Mouse (Mus musculus) midbrain, embryonic 15.5 days (tissue): ENCODE measurements around the gene Eef1akmt2. TPM values are rescaled to one million over a fixed set of nuclear protein-coding genes. Genes with fewer than 3 reads are reported as not detected.

ENCODE experiments used
- ATAC-seq: fragments of 200-750 bp; cut with Nextera tagmentation; replicated peaks from 2 replicates; pipeline ENCODE4 v1.8.0; 2017; ENCODE audit warnings: moderate TSS enrichment
- H3K27ac ChIP-seq: fragments of 300-500 bp; sonication (generic); 2 replicates; pipeline ENCODE4 v1.5.1; 2015; ENCODE audit warnings: mild to moderate bottlenecking, inconsistent platforms
- H3K27me3 ChIP-seq: fragments of 300-500 bp; sonication (generic); replicated peaks from 2 replicates; pipeline ENCODE4 v1.6.1; 2015; ENCODE audit warnings: inconsistent platforms
- H3K36me3 ChIP-seq: fragments of 300-500 bp; sonication (generic); replicated peaks from 2 replicates; pipeline ENCODE4 v1.6.1; 2015; ENCODE audit warnings: inconsistent platforms
- H3K4me1 ChIP-seq: fragments of 300-500 bp; sonication (generic); 2 replicates; pipeline ENCODE4 v1.6.1; 2015; ENCODE audit warnings: inconsistent platforms
- H3K4me2 ChIP-seq: fragments of 300-500 bp; sonication (generic); 2 replicates; pipeline ENCODE4 v1.6.1; 2015; ENCODE audit warnings: inconsistent platforms, mild to moderate bottlenecking, moderate library complexity
- H3K4me3 ChIP-seq: fragments of 300-500 bp; sonication (generic); 2 replicates; pipeline ENCODE4 v1.5.1; 2015; ENCODE audit warnings: mild to moderate bottlenecking, inconsistent platforms
- H3K9ac ChIP-seq: fragments of 300-500 bp; sonication (generic); 2 replicates; pipeline ENCODE4 v1.6.1; 2015; ENCODE audit warnings: mild to moderate bottlenecking, inconsistent platforms
- H3K9me3 ChIP-seq: fragments of 300-500 bp; sonication (generic); 2 replicates; pipeline ENCODE4 v1.6.1; 2016; ENCODE audit warnings: inconsistent platforms
- WGBS: fragments of 180-500 bp; shearing (Covaris S2); methylation state at CpG from one replicate; pipeline ENCODE4 v1.1.7; 2015; ENCODE audit warnings: mixed read lengths; 5-methylcytosine and 5-hydroxymethylcytosine counted together
- polyA plus RNA-seq: library from polyadenylated mRNA; unstranded; fragments of >200 nt; fragmentation: Nextera tagmentation; extraction: Ambion mirVana; gene quantifications from 2 replicates; pipeline ENCODE4 v1.2.1, GENCODE M21; 2015

Eef1akmt2 gene
- polyA plus RNA-seq, 1 experiment from 2014 or later, result 88.1 TPM

DNA sequence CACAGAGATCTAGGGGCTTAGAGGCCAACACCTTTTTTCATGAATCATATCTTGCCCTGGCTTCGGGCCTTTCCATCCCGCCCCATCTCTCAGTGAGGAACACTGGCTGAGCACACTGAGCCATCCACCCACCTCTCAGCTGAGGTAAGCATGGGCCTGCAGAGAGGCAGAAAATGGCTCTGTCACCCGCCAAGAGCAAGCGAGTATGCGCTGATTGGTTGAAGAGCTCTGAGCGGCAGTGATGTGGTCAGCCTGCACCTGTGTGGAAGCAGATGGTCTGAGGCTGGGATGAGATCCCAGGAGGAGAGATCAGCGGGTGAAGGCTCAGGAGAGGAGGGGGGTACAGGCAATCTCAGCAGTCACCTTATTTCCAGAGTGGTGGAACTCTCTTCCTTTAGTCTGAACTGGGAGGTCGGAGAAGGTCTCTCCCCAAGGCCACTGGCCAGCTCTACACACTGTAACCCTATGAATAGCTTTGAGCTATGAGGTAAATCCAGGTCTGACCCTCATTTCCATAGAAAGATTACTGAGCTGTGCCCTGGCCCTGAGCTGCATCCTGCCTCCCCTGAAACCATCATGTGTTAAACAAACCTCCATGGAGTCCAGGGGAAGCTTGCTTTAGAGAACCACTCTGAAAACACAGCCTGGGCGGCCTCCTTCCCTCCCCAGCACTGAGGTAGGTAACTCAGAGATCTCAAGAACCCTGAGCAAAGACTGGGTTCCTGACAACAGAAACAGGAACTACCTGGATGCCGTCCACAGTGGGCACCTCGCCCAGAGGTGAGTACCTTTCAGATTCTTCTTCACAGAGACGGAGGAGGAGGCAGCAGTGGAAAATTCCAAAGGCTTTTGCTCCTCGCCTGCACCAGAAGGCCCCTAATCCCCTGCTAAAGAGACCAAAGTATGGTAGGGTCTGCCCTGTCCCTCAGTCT is 45.3 kb downstream of the Eef1akmt2 start:
- H3K9ac ChIP-seq, result no peak overlapping the region
- no peaks in the 10 kb centered on the region for H3K36me3 ChIP-seq
- H3K4me3 ChIP-seq, result no peak overlapping the region
- peak overlapping the region; percentile 31; the same call in 1 of the 2 replicates for H3K27ac ChIP-seq
- peaks cover 67% of the 10 kb centered on the region for H3K4me1 ChIP-seq
- no peaks in the 10 kb centered on the region for H3K9me3 ChIP-seq
- ATAC-seq, result no peak
- H3K27me3 ChIP-seq, result no peaks in the 10 kb centered on the region
- WGBS, result 45% methylated on average over 13 of the region's 13 CpGs
- H3K4me2 ChIP-seq, result no peak overlapping the region

DNA sequence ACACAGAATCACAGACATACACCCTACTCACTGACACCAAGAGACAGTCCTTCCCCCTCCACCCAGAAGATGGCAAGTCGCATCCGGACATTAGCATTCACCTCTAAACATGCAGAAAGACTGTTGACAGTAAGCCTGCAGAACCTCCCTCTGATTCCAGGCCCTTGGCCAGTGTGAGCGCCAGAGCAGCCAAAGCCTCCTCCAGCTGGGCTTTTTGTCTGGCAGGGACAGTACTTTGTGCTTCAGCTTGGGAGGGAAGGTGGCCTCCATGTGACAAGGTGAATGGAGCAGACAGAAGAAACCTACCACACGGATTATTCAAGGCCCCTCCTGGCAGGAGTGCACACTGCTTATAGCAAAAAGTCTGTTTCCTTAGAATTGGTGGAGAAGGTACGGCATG is 46.2 kb downstream of the Eef1akmt2 start:
- ATAC-seq, result no peak
- no peak overlapping the region for H3K4me2 ChIP-seq
- H3K9ac ChIP-seq, result no peak overlapping the region
- peaks cover 60% of the 10 kb centered on the region for H3K4me1 ChIP-seq
- WGBS, result 42% methylated on average over 5 of the region's 5 CpGs
- no peaks in the 10 kb centered on the region for H3K9me3 ChIP-seq
- H3K27me3 ChIP-seq, result no peaks in the 10 kb centered on the region
- no peak overlapping the region for H3K4me3 ChIP-seq
- H3K36me3 ChIP-seq, result no peaks in the 10 kb centered on the region
- peak overlapping the region; percentile 31 for H3K27ac ChIP-seq

DNA sequence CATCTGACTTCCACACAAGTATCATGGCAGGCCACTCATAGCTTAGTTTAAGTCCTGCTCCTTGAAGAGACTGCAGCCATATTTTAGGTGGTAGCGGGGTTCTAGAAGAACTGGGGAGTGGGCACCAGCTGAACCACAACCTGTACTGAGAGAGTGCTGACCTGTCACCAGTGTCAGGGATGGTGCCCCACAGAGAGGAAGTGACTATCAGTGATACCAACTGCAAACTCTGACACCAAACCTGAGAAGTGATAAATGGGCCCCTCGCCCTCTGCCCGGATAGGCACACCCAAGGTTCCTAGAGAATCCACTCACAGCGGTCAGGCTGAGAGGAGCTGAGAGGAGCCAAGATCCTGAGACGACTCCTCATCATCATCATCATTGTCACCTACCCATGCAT is 47.5 kb downstream of the Eef1akmt2 start:
- H3K4me3 ChIP-seq, result no peak overlapping the region
- 92% methylated on average over 5 of the region's 5 CpGs for WGBS
- H3K4me1 ChIP-seq, result peaks cover 46% of the 10 kb centered on the region
- H3K27me3 ChIP-seq, result no peaks in the 10 kb centered on the region
- no peaks in the 10 kb centered on the region for H3K9me3 ChIP-seq
- no peak for ATAC-seq
- no peak overlapping the region for H3K9ac ChIP-seq
- H3K4me2 ChIP-seq, result no peak overlapping the region
- no peak overlapping the region for H3K27ac ChIP-seq
- no peaks in the 10 kb centered on the region for H3K36me3 ChIP-seq

DNA sequence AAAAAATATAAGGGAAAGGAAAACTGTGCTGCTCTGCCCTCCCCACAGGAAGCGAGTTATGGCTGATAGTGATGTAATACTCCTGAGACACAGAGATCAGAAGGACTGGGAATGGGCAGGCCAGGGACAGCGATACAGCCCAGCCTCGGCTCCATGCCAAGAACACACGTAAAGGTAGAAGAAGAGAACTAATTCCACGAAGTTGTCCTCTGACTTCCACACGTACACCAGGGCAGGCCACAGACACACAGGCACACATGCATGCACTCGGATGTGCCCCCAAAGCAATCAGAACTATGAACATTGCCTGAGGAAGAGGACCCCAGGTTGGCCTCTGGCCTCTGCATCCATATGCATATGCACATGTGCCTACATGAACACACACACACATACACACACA is 48.0 kb downstream of the Eef1akmt2 start:
- H3K9me3 ChIP-seq, result no peaks in the 10 kb centered on the region
- no peak for ATAC-seq

DNA sequence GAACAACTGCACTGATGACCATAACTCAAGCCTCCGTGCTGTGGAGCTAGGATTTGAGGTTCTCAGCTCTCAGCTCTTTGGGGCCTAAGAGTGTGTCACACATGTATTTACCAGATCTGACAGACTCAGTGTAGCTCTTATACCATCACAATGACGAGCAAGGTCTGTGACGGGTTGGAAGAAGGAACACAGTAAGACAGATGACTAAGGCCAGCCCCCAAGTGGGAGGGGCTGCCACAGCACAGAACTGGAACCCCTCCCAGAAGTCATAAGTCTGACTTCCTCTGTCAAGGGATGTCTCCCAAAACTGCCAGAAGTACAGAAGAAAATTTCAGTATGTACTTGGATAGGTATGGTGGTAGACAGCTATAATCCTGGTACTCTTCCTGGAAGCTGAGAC is 48.5 kb downstream of the Eef1akmt2 start:
- ATAC-seq, result no peak
- no peak overlapping the region for H3K27ac ChIP-seq
- H3K9me3 ChIP-seq, result no peaks in the 10 kb centered on the region
- H3K9ac ChIP-seq, result no peak overlapping the region
- no peaks in the 10 kb centered on the region for H3K27me3 ChIP-seq
- no peak overlapping the region for H3K4me2 ChIP-seq
- peaks cover 36% of the 10 kb centered on the region for H3K4me1 ChIP-seq
- WGBS, result 74% methylated on average over 3 of the region's 3 CpGs
- no peak overlapping the region for H3K4me3 ChIP-seq
- H3K36me3 ChIP-seq, result no peaks in the 10 kb centered on the region

More for the DNA sequence above, 48.0 kb downstream of the Eef1akmt2 start:
- Histone ChIP-seq H3K4me1 (peaks cover 41% of the 10 kb centered on the region), H3K4me2 (no peak overlapping the region), H3K4me3 (no peak overlapping the region), H3K27ac (no peak overlapping the region), H3K9ac (no peak overlapping the region), H3K27me3 (no peaks in the 10 kb centered on the region), H3K36me3 (no peaks in the 10 kb centered on the region)
- WGBS, result 93% methylated on average over 7 of the region's 7 CpGs

DNA sequence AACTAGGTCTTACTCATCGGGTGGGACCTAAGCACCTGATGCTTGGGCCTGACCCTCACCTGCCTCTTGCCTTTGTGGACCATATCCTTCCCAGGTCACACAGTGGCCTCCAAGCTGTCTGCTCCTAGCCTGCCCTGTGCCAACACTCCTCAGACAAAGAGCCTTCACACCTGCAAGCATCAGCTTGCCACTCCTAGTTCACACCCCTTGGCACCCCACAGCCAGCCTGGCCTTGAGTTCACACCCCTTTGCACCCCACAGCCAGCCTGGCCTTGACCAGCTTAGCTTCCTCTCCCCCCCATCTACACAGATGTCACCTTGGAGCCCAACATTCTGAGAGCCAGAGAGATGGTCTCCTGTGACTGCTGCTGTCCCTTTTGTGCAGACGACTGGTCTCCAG is 49.1 kb downstream of the Eef1akmt2 start:
- WGBS, result 83% methylated on average over 2 of the region's 2 CpGs
- no peak for ATAC-seq

DNA sequence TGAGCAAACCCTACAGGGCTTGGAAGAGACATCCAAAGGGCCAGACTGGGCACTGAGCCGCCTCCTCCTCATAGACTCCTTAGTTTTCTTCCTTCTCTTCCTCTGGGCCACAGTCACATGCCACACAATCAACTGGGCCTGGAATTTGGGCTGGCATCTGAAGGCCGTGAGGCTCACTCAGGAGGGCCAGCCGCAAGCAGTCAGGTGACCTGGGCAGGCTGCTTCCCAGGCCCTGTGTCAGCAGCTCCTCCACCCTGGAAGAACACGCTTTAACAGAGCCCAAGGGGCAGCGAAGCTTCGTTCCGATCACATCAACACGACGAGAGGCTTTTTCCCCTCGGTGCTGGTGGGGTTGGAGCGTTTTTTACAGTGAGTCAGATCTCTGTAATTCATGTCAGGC is 49.8 kb downstream of the Eef1akmt2 start:
- no peak for ATAC-seq
- H3K9ac ChIP-seq, result no peak overlapping the region
- no peak overlapping the region for H3K27ac ChIP-seq
- no peak overlapping the region for H3K4me2 ChIP-seq
- 87% methylated on average over 11 of the region's 11 CpGs for WGBS
- no peaks in the 10 kb centered on the region for H3K36me3 ChIP-seq
- H3K4me1 ChIP-seq, result peaks cover 24% of the 10 kb centered on the region
- H3K4me3 ChIP-seq, result no peak overlapping the region
- no peaks in the 10 kb centered on the region for H3K27me3 ChIP-seq
- no peaks in the 10 kb centered on the region for H3K9me3 ChIP-seq

More for the DNA sequence above, 49.1 kb downstream of the Eef1akmt2 start:
- H3K36me3 ChIP-seq, result no peaks in the 10 kb centered on the region
- no peak overlapping the region for H3K4me3 ChIP-seq
- no peak overlapping the region for H3K9ac ChIP-seq
- H3K9me3 ChIP-seq, result no peaks in the 10 kb centered on the region
- H3K27me3 ChIP-seq, result no peaks in the 10 kb centered on the region
- peaks cover 30% of the 10 kb centered on the region for H3K4me1 ChIP-seq
- H3K27ac ChIP-seq, result no peak overlapping the region
- H3K4me2 ChIP-seq, result no peak overlapping the region

DNA sequence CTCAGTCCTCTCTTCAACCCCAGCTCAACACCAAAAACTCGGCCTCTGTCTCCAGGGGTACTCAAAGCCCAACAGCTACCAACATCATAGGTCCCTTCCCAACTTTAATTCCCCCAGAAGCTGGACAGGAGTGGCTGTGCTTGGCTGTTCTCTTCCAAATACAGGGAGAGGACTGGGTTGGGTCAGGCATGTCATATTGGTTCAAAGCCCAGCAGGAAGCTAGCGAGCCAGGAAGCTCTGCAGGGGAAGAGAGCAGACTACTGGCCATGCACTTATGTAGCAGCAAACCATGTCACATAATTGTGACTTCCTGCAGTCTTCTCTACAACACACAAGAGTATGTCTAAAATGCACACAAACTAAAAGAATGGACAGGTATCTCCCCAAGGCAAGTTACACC is 50.4 kb downstream of the Eef1akmt2 start:
- no peak overlapping the region for H3K4me2 ChIP-seq
- no peak overlapping the region for H3K27ac ChIP-seq
- H3K36me3 ChIP-seq, result no peaks in the 10 kb centered on the region
- H3K9ac ChIP-seq, result no peak overlapping the region
- ATAC-seq, result no peak
- H3K9me3 ChIP-seq, result no peaks in the 10 kb centered on the region
- 82% methylated on average over 2 of the region's 2 CpGs for WGBS
- H3K4me3 ChIP-seq, result no peak overlapping the region
- no peaks in the 10 kb centered on the region for H3K27me3 ChIP-seq
- H3K4me1 ChIP-seq, result peaks cover 17% of the 10 kb centered on the region

DNA sequence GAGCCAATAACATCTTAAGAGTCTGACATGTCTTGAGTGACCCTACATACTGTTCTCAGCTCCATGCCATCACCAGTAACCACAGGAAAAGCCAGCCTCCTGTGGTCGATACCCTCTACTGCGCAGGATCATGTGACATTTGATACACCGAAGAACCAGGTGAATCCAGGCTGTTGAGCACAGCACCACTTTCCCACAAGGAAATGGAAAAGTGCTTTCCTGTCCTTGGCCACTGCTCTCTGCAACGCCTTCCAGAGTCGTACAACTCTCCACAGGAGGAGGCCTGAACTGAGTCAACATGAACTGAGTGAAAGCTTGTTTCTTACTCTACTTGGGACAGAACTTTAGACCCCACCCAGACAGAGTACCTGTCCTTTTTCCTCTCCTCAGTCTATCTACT is 51.0 kb downstream of the Eef1akmt2 start:
- H3K27me3 ChIP-seq, result no peaks in the 10 kb centered on the region
- no peak overlapping the region for H3K27ac ChIP-seq
- 94% methylated on average over 5 of the region's 5 CpGs for WGBS
- no peaks in the 10 kb centered on the region for H3K36me3 ChIP-seq
- peaks cover 12% of the 10 kb centered on the region for H3K4me1 ChIP-seq
- no peaks in the 10 kb centered on the region for H3K9me3 ChIP-seq
- no peak overlapping the region for H3K4me2 ChIP-seq
- no peak for ATAC-seq
- no peak overlapping the region for H3K4me3 ChIP-seq
- no peak overlapping the region for H3K9ac ChIP-seq

DNA sequence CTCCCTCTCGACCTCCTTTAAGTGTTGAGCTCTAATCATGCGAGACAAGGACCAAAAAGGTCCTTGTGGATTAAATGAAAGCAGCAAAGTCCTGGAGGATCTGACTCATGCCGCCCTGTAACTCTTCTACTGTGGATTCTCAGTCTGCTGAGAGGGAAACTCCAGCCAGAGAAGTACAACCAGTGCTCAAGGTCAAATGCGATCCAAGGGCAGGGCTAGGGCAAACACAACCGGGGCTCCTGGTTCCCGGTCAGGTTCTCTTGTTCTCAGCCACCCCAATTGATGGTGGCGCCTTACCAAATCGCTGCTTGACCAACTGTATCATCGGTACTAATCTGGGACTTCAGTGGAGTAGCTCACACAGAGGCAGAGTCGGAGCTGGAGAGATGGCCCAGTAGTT is 51.6 kb downstream of the Eef1akmt2 start:
- Histone ChIP-seq H3K9ac (no peak overlapping the region), H3K4me2 (no peak overlapping the region), H3K4me1 (peaks cover 5% of the 10 kb centered on the region), H3K27me3 (no peaks in the 10 kb centered on the region), H3K4me3 (no peak overlapping the region), H3K9me3 (no peaks in the 10 kb centered on the region), H3K36me3 (no peaks in the 10 kb centered on the region), H3K27ac (no peak overlapping the region)
- no peak for ATAC-seq
- 76% methylated on average over 10 of the region's 10 CpGs for WGBS

DNA sequence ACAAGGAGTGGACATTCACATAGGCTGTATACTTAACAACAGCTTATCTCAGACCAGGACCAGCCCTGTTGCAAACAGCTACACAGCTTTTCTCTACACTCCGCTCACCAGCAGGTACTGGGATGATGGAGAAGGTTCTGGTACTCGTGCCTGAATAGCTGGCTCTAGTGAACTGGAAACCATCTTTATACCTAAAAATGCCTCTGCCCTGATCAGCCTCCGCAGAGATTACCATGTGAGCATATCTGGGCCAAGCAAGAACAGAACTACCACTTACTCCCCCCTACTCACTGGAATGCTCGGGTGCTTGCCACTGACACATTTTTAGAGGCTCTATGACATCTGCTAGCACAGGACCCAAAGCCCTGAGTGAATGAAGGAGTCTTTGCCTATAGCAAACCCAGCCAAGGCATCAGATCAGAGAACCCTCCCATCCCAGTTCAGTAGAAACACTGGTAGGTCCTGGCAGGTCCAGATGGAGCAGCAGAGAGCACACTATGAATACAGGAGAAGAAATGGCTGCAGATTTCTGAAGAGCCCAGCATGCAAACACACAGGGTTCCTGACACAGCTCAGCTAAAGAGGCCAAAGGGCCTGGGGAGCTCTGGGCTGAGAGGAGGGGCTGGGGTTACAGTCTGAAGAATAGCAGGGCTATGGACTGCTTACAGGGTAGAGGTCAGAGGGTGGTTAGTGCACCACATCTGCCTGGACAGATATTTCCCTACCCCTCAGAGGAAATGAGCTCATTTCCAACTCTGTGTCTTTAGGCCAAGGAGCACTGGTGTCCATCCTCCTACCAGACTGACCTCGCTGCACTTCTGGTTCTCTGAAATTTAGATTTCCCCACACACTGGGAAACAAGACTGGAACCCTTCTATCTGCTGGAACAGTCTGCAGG is 53.1 kb downstream of the Eef1akmt2 start:
- 87% methylated on average over 5 of the region's 5 CpGs for WGBS
- H3K9me3 ChIP-seq, result no peaks in the 10 kb centered on the region
- H3K36me3 ChIP-seq, result no peaks in the 10 kb centered on the region
- no peaks in the 10 kb centered on the region for H3K27me3 ChIP-seq
- ATAC-seq, result no peak
- no peak overlapping the region for H3K27ac ChIP-seq
- H3K9ac ChIP-seq, result no peak overlapping the region
- no peaks in the 10 kb centered on the region for H3K4me1 ChIP-seq
- H3K4me2 ChIP-seq, result no peak overlapping the region
- H3K4me3 ChIP-seq, result no peak overlapping the region

DNA sequence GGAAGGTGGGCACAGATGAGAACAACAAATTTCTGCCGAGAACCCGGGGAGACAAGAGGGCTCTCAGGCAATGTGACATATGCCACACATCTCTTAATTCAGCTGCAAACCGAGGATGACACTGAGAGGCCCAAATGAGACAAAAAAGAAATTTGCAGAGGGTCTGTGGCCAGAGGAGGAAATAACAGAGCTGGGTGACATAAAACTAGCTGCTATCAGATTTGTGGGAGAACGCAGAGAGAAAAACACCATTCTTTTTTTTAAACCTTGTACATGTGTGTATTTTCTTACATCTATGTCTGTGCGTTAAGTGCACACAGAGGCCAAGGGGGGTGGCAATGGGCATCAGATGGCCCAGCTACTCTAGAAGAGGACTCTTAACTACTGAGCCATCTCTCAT is 57.3 kb downstream of the Eef1akmt2 start:
- 91% methylated on average over 5 of the region's 5 CpGs for WGBS
- no peak overlapping the region for H3K4me3 ChIP-seq
- no peak for ATAC-seq
- H3K9me3 ChIP-seq, result no peaks in the 10 kb centered on the region
- no peaks in the 10 kb centered on the region for H3K36me3 ChIP-seq
- no peak overlapping the region for H3K27ac ChIP-seq
- H3K9ac ChIP-seq, result no peak overlapping the region
- H3K27me3 ChIP-seq, result no peaks in the 10 kb centered on the region
- no peak overlapping the region for H3K4me2 ChIP-seq
- H3K4me1 ChIP-seq, result no peaks in the 10 kb centered on the region; the same call in 1 of the 2 replicates
